Mouse (Mus musculus) embryonic facial prominence, embryonic 14.5 days (tissue): ENCODE measurements at regions not wholly inside any gene's neighbourhood (a gene's known extent, or its start where the extent isn't known, plus 50 kb on each side); places are given as distances from the start of the nearest gene placed in this dataset.

ENCODE experiments used
- ATAC-seq: fragments of 200-750 bp; cut with Nextera tagmentation; 2 replicates; pipeline ENCODE4 v1.8.0; 2017; ENCODE audit warnings: low read depth, moderate number of reproducible peaks, moderate TSS enrichment
- DNase-seq: peaks from one replicate; pipeline ENCODE4 v3.0.0-alpha.2; 2015; ENCODE audit warnings: low spot score
- H3K27ac ChIP-seq: fragments of 300-500 bp; sonication (generic); replicated peaks from 2 replicates; pipeline ENCODE4 v1.5.1; 2014; ENCODE audit warnings: low read depth, mild to moderate bottlenecking, low read length, moderate library complexity
- H3K27me3 ChIP-seq: fragments of 300-500 bp; sonication (generic); replicated peaks from 2 replicates; pipeline ENCODE4 v1.6.1; 2014; ENCODE audit warnings: low read length; ENCODE audit not compliant: control insufficient read depth, insufficient read depth
- H3K36me3 ChIP-seq: fragments of 300-500 bp; sonication (generic); 2 replicates; pipeline ENCODE4 v1.6.1; 2014; ENCODE audit warnings: low read length, mixed read lengths; ENCODE audit not compliant: control insufficient read depth, insufficient read depth
- H3K4me1 ChIP-seq: fragments of 300-500 bp; sonication (generic); 2 replicates; pipeline ENCODE4 v1.6.1; 2014; ENCODE audit warnings: antibody characterized with exemption, low read length; ENCODE audit not compliant: control insufficient read depth, insufficient read depth
- H3K4me2 ChIP-seq: fragments of 300-500 bp; sonication (generic); 2 replicates; pipeline ENCODE4 v1.6.1; 2014; ENCODE audit warnings: low read depth, mild to moderate bottlenecking, low read length, moderate library complexity, mixed read lengths
- H3K4me3 ChIP-seq: fragments of 300-500 bp; sonication (generic); 2 replicates; pipeline ENCODE4 v1.5.1; 2014; ENCODE audit warnings: low read depth, mild to moderate bottlenecking, low read length
- H3K9ac ChIP-seq: fragments of 300-500 bp; sonication (generic); 2 replicates; pipeline ENCODE4 v1.6.1; 2014; ENCODE audit warnings: low read depth, mild to moderate bottlenecking, low read length, moderate library complexity, mixed read lengths
- H3K9me3 ChIP-seq: fragments of 300-500 bp; sonication (generic); 2 replicates; pipeline ENCODE4 v1.6.1; 2016; ENCODE audit warnings: low read length; ENCODE audit not compliant: control insufficient read depth
- WGBS: fragments of 180-500 bp; shearing (Covaris S2); extraction: QIAGEN DNeasy Blood & Tissue Kit; methylation state at CpG from one replicate; pipeline ENCODE4 v1.1.7; 2014; 5-methylcytosine and 5-hydroxymethylcytosine counted together

DNA sequence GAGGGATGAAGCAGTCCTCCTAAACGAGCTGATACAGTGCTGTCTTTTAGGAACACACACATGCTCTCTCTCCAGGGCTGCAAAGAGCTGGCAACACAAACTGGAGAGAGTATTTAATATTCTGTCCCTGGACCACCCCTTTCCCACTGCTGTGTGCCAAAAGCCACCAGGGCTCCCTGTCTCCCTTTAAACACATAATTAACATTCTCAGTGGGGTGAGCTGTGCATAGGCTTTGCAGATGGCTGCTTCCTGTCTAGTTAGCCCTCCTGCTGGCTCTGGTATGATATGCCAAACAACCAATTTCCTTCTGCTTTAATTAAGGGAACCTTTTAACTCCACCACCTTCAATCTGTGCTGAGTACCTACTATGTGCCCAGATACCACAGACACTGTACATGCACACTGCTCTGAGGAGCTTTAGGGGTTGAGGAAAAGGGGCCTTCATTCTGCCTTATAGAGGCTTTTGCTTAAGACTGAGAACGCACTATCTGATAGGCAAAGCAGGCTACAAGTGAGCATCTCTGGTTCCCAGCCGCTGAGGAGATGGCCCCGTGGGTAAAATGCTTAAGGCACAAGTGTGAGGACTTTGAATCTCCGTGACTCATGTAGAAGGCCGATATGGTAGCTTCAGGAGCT lies 222.9 kb upstream of the Lmcd1 start:
- Histone ChIP-seq H3K9me3 (no peaks in the 10 kb centered on the region), H3K4me3 (no peak overlapping the region), H3K36me3 (no peaks in the 10 kb centered on the region), H3K9ac (no peak overlapping the region), H3K27ac (no peak overlapping the region), H3K4me1 (no peaks in the 10 kb centered on the region), H3K4me2 (no peak overlapping the region), H3K27me3 (no peaks in the 10 kb centered on the region)
- ATAC-seq = no peak
- WGBS = 73% methylated on average over 6 of the region's 6 CpGs
- peak; percentile 39 for DNase-seq

- no peak overlapping the region for H3K4me3 ChIP-seq
- ATAC-seq (no peak), DNase-seq (peak; percentile 27)
- no peak overlapping the region for H3K9ac ChIP-seq
- H3K27me3 ChIP-seq = no peaks in the 10 kb centered on the region
- no peaks in the 10 kb centered on the region for H3K36me3 ChIP-seq
- 81% methylated on average over 6 of the region's 6 CpGs for WGBS
- no peaks in the 10 kb centered on the region for H3K9me3 ChIP-seq
- H3K27ac ChIP-seq = no peak overlapping the region
- H3K4me2 ChIP-seq = no peak overlapping the region
- peaks cover 5% of the 10 kb centered on the region; the same call in 1 of the 2 replicates for H3K4me1 ChIP-seq
Observed at GRCm38 (mm10) chr6:112052193-112052592, 221.4 kb upstream of the Lmcd1 start.

DNA sequence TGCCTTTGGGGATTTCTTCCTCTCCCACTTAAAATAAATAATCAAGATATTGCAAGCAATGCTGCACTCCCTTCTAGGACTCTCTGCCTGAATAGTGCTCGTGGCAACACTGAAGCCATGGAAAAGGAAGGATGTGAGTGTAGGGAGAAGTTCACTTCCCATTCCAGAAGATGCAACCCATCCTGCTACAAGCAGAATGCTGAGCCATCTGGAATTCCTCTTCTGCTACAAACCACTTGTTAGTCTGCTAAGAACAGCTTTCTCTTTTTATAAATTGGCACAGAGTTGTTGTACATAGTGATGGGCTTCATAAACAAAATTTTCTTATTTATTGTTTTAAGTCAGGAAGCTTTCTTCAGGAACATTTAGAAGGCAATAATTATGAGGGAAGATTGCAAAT lies 215.7 kb upstream of the Lmcd1 start:
- WGBS = 32% methylated on average over 1 of the region's 1 CpGs
- Histone ChIP-seq H3K27me3 (no peaks in the 10 kb centered on the region), H3K27ac (no peak overlapping the region), H3K4me3 (no peak overlapping the region), H3K9ac (no peak overlapping the region), H3K36me3 (no peaks in the 10 kb centered on the region), H3K9me3 (no peaks in the 10 kb centered on the region), H3K4me1 (peaks cover 5% of the 10 kb centered on the region; the same call in 1 of the 2 replicates), H3K4me2 (no peak overlapping the region)
- ATAC-seq (no peak), DNase-seq (peak; percentile 50)

DNA sequence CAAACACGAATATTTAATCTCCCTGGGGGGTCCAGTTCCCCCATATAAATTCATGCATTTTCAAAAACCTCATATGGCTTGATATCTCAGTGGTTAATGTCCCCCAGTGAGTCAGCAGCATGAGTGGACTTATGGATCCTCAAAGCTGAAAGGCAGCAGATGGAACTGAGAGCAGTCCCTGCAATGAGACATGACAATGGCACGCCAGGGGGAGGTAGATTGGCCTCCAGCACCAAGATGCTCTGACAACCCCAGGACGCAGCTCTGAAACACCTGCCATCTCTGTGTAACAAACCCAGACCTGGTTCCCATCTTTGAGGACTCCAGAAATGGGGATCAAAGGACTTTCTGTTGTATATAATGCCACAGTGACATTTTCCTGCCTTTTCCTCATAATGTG lies 210.6 kb upstream of the Lmcd1 start:
- ATAC-seq (no peak), DNase-seq (no peak)
- 71% methylated on average over 3 of the region's 3 CpGs for WGBS
- H3K4me1 ChIP-seq = no peaks in the 10 kb centered on the region
- H3K9me3 ChIP-seq = no peaks in the 10 kb centered on the region
- H3K9ac ChIP-seq = no peak overlapping the region
- H3K27ac ChIP-seq = no peak overlapping the region
- H3K4me3 ChIP-seq = no peak overlapping the region
- no peaks in the 10 kb centered on the region for H3K36me3 ChIP-seq
- H3K27me3 ChIP-seq = no peaks in the 10 kb centered on the region
- no peak overlapping the region for H3K4me2 ChIP-seq

GRCm38 (mm10) chr6:112090597-112090996 lies 183.0 kb upstream of the Lmcd1 start:
- WGBS = 83% methylated on average over 3 of the region's 3 CpGs
- H3K9me3 ChIP-seq = no peaks in the 10 kb centered on the region
- no peak for ATAC-seq
- H3K4me2 ChIP-seq = no peak overlapping the region
- no peaks in the 10 kb centered on the region for H3K4me1 ChIP-seq
- no peak for DNase-seq
- no peak overlapping the region for H3K9ac ChIP-seq
- no peaks in the 10 kb centered on the region for H3K27me3 ChIP-seq
- no peak overlapping the region for H3K4me3 ChIP-seq
- H3K27ac ChIP-seq = no peak overlapping the region
- H3K36me3 ChIP-seq = no peaks in the 10 kb centered on the region

DNA sequence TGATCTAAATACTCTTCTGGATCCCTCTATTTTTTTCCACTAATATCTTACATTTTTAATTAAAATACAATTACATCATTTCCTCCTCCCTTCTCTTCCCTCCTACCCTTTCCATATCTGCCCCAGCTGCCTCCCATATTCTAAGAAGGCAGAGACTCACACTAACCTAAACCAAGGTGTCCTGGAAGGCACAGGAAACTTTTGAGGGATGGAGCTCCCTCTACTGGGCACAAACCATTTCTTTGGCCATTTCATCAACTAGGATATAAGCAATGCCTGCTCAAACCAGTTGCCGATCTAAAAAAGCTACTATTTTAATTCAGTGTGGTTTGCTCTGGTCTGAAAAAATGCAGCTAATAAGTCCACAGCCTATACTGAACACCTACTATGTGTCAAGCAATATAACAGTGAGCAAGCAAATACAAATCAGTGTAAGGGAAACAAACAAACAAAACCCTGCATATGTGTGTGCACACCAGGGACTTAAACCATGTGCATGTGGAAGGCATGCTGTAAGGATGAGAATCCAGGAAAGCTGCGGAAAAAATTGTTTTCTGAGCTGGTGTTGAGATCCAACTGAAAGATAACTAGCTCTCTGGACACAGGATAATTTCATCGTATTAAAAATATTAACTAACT lies 182.3 kb upstream of the Lmcd1 start:
- Histone ChIP-seq H3K4me2 (no peak overlapping the region), H3K4me1 (no peaks in the 10 kb centered on the region), H3K27ac (no peak overlapping the region), H3K27me3 (no peaks in the 10 kb centered on the region), H3K4me3 (no peak overlapping the region), H3K9ac (no peak overlapping the region), H3K9me3 (no peaks in the 10 kb centered on the region), H3K36me3 (no peaks in the 10 kb centered on the region)
- WGBS = 49% methylated on average over 3 of the region's 3 CpGs
- ATAC-seq = peak; percentile 44; the same call in 1 of the 2 replicates
- DNase-seq = peak; percentile 60

- Histone ChIP-seq H3K4me1 (no peaks in the 10 kb centered on the region), H3K9me3 (no peaks in the 10 kb centered on the region), H3K4me2 (no peak overlapping the region), H3K4me3 (no peak overlapping the region), H3K27me3 (no peaks in the 10 kb centered on the region), H3K36me3 (no peaks in the 10 kb centered on the region), H3K27ac (no peak overlapping the region), H3K9ac (no peak overlapping the region)
- 79% methylated on average over 3 of the region's 3 CpGs for WGBS
- peak; percentile 15 for DNase-seq
- no peak for ATAC-seq
Observed at GRCm38 (mm10) chr6:112093300-112093699, 180.3 kb upstream of the Lmcd1 start.

GRCm38 (mm10) chr6:112097699-112098098 lies 175.9 kb upstream of the Lmcd1 start:
- 70% methylated on average over 3 of the region's 3 CpGs for WGBS
- Histone ChIP-seq H3K4me2 (no peak overlapping the region), H3K27ac (no peak overlapping the region), H3K4me3 (no peak overlapping the region), H3K36me3 (no peaks in the 10 kb centered on the region), H3K27me3 (no peaks in the 10 kb centered on the region), H3K9ac (no peak overlapping the region), H3K4me1 (no peaks in the 10 kb centered on the region), H3K9me3 (no peaks in the 10 kb centered on the region)
- ATAC-seq = no peak
- DNase-seq = no peak

GRCm38 (mm10) chr6:112108651-112109050 lies 164.9 kb upstream of the Lmcd1 start:
- ATAC-seq = no peak
- H3K4me2 ChIP-seq = no peak overlapping the region
- no peaks in the 10 kb centered on the region for H3K9me3 ChIP-seq
- no peaks in the 10 kb centered on the region for H3K36me3 ChIP-seq
- H3K4me1 ChIP-seq = no peaks in the 10 kb centered on the region
- H3K4me3 ChIP-seq = no peak overlapping the region
- H3K27me3 ChIP-seq = no peaks in the 10 kb centered on the region
- peak; percentile 36 for DNase-seq
- no peak overlapping the region for H3K9ac ChIP-seq
- WGBS = 82% methylated on average over 13 of the region's 13 CpGs
- H3K27ac ChIP-seq = no peak overlapping the region
